Mouse (Mus musculus) midbrain, postnatal 0 days (tissue): ENCODE measurements at regions not wholly inside any gene's neighbourhood (a gene's known extent, or its start where the extent isn't known, plus 50 kb on each side); places are given as distances from the start of the nearest gene placed in this dataset.

Experiments
- ATAC-seq: fragments of 200-750 bp; cut with Nextera tagmentation; 2 replicates; pipeline ENCODE4 v1.8.0; 2017; ENCODE audit warnings: moderate number of reproducible peaks, mild to moderate bottlenecking, moderate TSS enrichment, moderate library complexity; ENCODE audit not compliant: low FRiP score
- DNase-seq: peaks from one replicate; pipeline ENCODE4 v3.0.0-alpha.2; 2015; ENCODE audit warnings: low spot score
- H3K27ac ChIP-seq: fragments of 300-500 bp; sonication (generic); 2 replicates; pipeline ENCODE4 v1.5.1; 2014; ENCODE audit warnings: low read depth, mild to moderate bottlenecking, low read length, mixed read lengths
- H3K27me3 ChIP-seq: fragments of 300-500 bp; sonication (generic); 2 replicates; pipeline ENCODE4 v1.6.1; 2014; ENCODE audit warnings: low read length, control low read depth, mixed read lengths; ENCODE audit not compliant: insufficient read depth
- H3K36me3 ChIP-seq: fragments of 300-500 bp; sonication (generic); 2 replicates; pipeline ENCODE4 v1.6.1; 2014; ENCODE audit warnings: low read length, control low read depth, mixed read lengths; ENCODE audit not compliant: insufficient read depth
- H3K4me1 ChIP-seq: fragments of 300-500 bp; sonication (generic); 2 replicates; pipeline ENCODE4 v1.6.1; 2014; ENCODE audit warnings: mild to moderate bottlenecking, control low read depth, antibody characterized with exemption, low read length, mixed read lengths; ENCODE audit not compliant: insufficient read depth
- H3K4me2 ChIP-seq: fragments of 300-500 bp; sonication (generic); 2 replicates; pipeline ENCODE4 v1.6.1; 2014; ENCODE audit warnings: low read depth, mild to moderate bottlenecking, low read length, mixed read lengths; ENCODE audit not compliant: poor library complexity, severe bottlenecking
- H3K4me3 ChIP-seq: fragments of 300-500 bp; sonication (generic); 2 replicates; pipeline ENCODE4 v1.5.1; 2014; ENCODE audit warnings: low read depth, mild to moderate bottlenecking, low read length, moderate library complexity
- H3K9ac ChIP-seq: fragments of 300-500 bp; sonication (generic); replicated peaks from 2 replicates; pipeline ENCODE4 v1.6.1; 2014; ENCODE audit warnings: mild to moderate bottlenecking, low read length, moderate library complexity, mixed read lengths; ENCODE audit not compliant: poor library complexity, severe bottlenecking
- H3K9me3 ChIP-seq: fragments of 300-500 bp; sonication (generic); 2 replicates; pipeline ENCODE4 v1.6.1; 2016; ENCODE audit warnings: low read length, control low read depth
- CTCF ChIP-seq: IDR thresholded peaks from 2 replicates; pipeline ENCODE4 v1.5.1; 2016; ENCODE audit warnings: antibody characterized with exemption, mild to moderate bottlenecking
- WGBS: fragments of 180-500 bp; shearing (Covaris S2); extraction: QIAGEN DNeasy Blood & Tissue Kit; methylation state at CpG from one replicate; pipeline ENCODE4 v1.1.7; 2014; 5-methylcytosine and 5-hydroxymethylcytosine counted together

DNA sequence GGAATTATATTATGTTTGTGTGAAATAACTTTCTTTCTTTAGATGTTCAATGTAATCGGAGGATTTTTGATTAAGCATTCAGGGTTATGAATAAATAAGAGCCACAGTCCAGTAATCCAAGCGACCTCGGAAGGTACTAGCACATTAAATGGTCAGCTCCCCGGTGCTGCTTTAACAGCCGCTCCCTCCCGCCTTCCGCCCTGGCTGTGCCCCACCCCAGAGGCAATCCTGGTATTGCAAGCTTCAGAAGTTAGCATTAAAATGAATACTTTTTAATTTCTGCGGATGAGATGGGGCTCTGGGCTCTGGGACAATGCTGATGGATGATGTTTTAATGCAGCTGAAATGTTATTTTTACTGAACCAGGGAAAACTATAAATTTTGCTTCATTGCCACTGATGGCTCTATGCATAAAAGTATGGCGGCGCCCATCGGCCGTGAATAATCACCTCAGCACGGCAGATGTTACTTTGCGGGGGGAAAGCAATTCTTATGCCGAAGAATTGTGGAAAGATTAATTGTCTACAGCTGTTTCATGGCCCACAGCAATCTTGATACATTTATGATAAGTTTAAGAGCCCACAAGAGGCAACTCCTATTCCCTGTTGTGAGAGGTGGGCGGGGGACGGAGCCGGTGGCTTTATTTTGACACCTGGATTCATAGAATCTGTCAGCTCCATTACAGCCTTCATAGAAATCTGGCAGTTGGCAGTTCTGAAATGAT lies 136.5 kb downstream of the Gpat3 start:
- H3K27ac ChIP-seq, result no peak overlapping the region
- no peaks in the 10 kb centered on the region for H3K9me3 ChIP-seq
- 59% methylated on average over 18 of the region's 18 CpGs for WGBS
- DNase-seq (peak; percentile 29), ATAC-seq (no peak)
- H3K9ac ChIP-seq, result no peak overlapping the region
- H3K36me3 ChIP-seq, result no peaks in the 10 kb centered on the region
- no peak overlapping the region for H3K4me3 ChIP-seq
- no peaks in the 10 kb centered on the region for H3K4me1 ChIP-seq
- no peak overlapping the region for H3K4me2 ChIP-seq
- H3K27me3 ChIP-seq, result no peaks in the 10 kb centered on the region
- TF ChIP-seq CTCF, result no peak

DNA sequence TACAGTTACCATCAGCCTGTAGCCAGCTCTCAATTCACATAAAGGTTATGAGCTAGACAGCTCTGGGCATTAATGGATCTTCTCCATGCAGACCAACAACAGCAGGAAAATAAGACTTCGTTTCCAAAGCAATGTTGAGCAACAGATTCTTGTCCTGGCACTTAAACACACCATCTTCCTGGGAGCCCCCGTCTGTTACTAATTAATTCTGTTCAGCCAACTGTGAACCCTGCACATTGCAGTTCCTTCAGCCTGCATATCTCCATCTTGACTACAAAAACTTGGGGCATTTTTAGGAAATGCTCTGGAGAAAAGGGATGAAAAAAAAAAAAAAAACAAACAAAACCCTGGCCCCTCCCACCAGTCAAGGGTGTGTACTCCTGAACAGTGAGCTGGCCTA lies 131.2 kb downstream of the Gpat3 start:
- no peaks in the 10 kb centered on the region for H3K9me3 ChIP-seq
- ATAC-seq (no peak), DNase-seq (peak; percentile 38)
- H3K4me1 ChIP-seq, result no peaks in the 10 kb centered on the region
- no peaks in the 10 kb centered on the region for H3K36me3 ChIP-seq
- no peak overlapping the region for H3K4me3 ChIP-seq
- TF ChIP-seq CTCF, result no peak
- H3K9ac ChIP-seq, result no peak overlapping the region
- H3K4me2 ChIP-seq, result no peak overlapping the region
- 42% methylated on average over 2 of the region's 2 CpGs for WGBS
- no peak overlapping the region for H3K27ac ChIP-seq
- H3K27me3 ChIP-seq, result no peaks in the 10 kb centered on the region

DNA sequence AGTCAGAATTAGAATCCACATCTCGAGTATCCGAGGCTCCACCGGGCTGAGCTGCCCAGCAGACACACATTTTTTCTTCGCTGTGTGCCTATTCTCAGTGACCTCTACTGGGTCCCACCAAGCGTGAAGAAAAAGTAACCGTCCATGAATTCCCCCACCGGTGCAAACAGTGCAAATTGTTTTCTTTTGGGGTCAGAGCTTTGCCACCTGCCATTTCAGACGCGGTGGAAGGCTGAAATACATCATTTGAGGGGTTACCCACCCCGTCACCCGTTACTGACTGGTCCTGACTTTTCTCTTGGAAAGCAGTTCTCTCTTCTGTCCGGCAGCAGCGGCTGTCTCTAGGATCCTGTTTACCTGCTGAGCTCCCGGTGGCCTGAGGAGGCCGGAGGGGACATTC lies 105.7 kb downstream of the Gpat3 start:
- Histone ChIP-seq H3K9ac (no peak overlapping the region), H3K4me1 (no peaks in the 10 kb centered on the region), H3K4me2 (no peak overlapping the region), H3K27ac (no peak overlapping the region), H3K27me3 (no peaks in the 10 kb centered on the region), H3K9me3 (no peaks in the 10 kb centered on the region), H3K36me3 (no peaks in the 10 kb centered on the region), H3K4me3 (no peak overlapping the region)
- no peak for ATAC-seq
- no peak for TF ChIP-seq CTCF
- 46% methylated on average over 15 of the region's 15 CpGs for WGBS
- no peak for DNase-seq
